Mouse (Mus musculus) olfactory bulb, adult 2 months (tissue): Measurements from ENCODE around the gene Zbtb37.

Experiments used
- CTCF ChIP-seq: fragments of 200-500 bp; IDR thresholded peaks from 2 replicates; pipeline ENCODE4 v1.5.1; 2012; ENCODE audit warnings: low read depth, mild to moderate bottlenecking, low read length, moderate library complexity; ENCODE audit not compliant: insufficient read depth
- POLR2A ChIP-seq: fragments of 200-500 bp; IDR thresholded peaks from 2 replicates; pipeline ENCODE4 v1.6.1; 2012; ENCODE audit warnings: mild to moderate bottlenecking, low read depth, low read length, moderate library complexity; ENCODE audit not compliant: insufficient read depth

- TF ChIP-seq POLR2A (no peak), CTCF (no peak)
Measured at GRCm38 (mm10) chr1:161037026-161037425, 2.4 kb upstream of the Zbtb37 start.
